ENCODE assay signal across 9 mouse cellular contexts in genomic region chr7:28733211-28733610, GRCm38 (mm10). TPM values are rescaled to one million over a fixed set of nuclear protein-coding genes. Genes with fewer than 3 reads are reported as not detected.
A peak's percentile ranks its signal among the peaks of the same experiment; 100 is the strongest.
DNase-seq lines count a peak whose midpoint lies in the region; ATAC-seq lines count a peak whose summit lies in the region.
"Had no signal": no experiment of that assay in that cellular context is flagged by ENCODE, and none has a peak within 500 bp of the region (broad histone marks: within the 10 kb centered on the region; RNA-seq: fewer than 3 reads in every experiment).

No protein-coding gene starts in this region.

- peaks cover 5% of the 10 kb centered on the region; the same call in 1 of the 2 replicates for H3K9me3 ChIP-seq in kidney, embryonic 14.5 days (ENCODE audit: control insufficient read depth, low read length)
- no peaks in the 10 kb centered on the region for H3K9me3 ChIP-seq in embryonic facial prominence, embryonic 12.5 days
- no peaks in the 10 kb centered on the region; the same call in 1 of the 2 replicates for H3K9me3 ChIP-seq in intestine, embryonic 15.5 days
- H3K9me3 ChIP-seq in midbrain, embryonic 15.5 days = no peaks in the 10 kb centered on the region

- ATAC-seq in kidney, embryonic 14.5 days (ENCODE audit: low FRiP score, low TSS enrichment) = peak; percentile 16; the same call in 1 of the 2 replicates
- no peak for ATAC-seq in embryonic facial prominence, embryonic 12.5 days (ENCODE audit: insufficient number of reproducible peaks, insufficient read depth, low FRiP score, low TSS enrichment)
- peak; percentile 61 for ATAC-seq in intestine, embryonic 15.5 days
- 0 out of 2 replicates have a peak, but pooled peaks have one; percentile 3 for ATAC-seq in midbrain, embryonic 15.5 days (replicated peaks)
- no peak for ATAC-seq in megakaryocyte-erythroid progenitor cell, adult 5-6 weeks (replicated peaks; ENCODE audit: low FRiP score, low TSS enrichment, poor library complexity, severe bottlenecking)

- H3K27ac ChIP-seq in kidney, embryonic 14.5 days (ENCODE audit: low read depth, low read length) = no peak overlapping the region
- no peak overlapping the region for H3K27ac ChIP-seq in embryonic facial prominence, embryonic 12.5 days
- no peak overlapping the region for H3K27ac ChIP-seq in intestine, embryonic 15.5 days
- H3K27ac ChIP-seq in midbrain, embryonic 15.5 days = no peak overlapping the region
- H3K27ac ChIP-seq: layer of hippocampus, adult 2 months had no signal

- no peak for DNase-seq in kidney, adult 18-20 months
- DNase-seq in cerebellum, adult 11 months = no peak
- no peak for DNase-seq in retina, embryonic 14.5 days (ENCODE audit: low spot score)

- no peaks in the 10 kb centered on the region for H3K27me3 ChIP-seq in kidney, embryonic 14.5 days (ENCODE audit: control insufficient read depth, insufficient read depth, low read length)
- H3K27me3 ChIP-seq in embryonic facial prominence, embryonic 12.5 days = no peaks in the 10 kb centered on the region
- no peaks in the 10 kb centered on the region for H3K27me3 ChIP-seq in intestine, embryonic 15.5 days (replicated peaks)
- H3K27me3 ChIP-seq in midbrain, embryonic 15.5 days (replicated peaks) = no peaks in the 10 kb centered on the region

- 11% methylated on average over 11 of the region's 11 CpGs for WGBS in kidney, embryonic 14.5 days
- 10% methylated on average over 11 of the region's 11 CpGs for WGBS in embryonic facial prominence, embryonic 12.5 days
- 19% methylated on average over 11 of the region's 11 CpGs for WGBS in intestine, embryonic 15.5 days
- 6% methylated on average over 11 of the region's 11 CpGs for WGBS in midbrain, embryonic 15.5 days

- peaks cover 16% of the 10 kb centered on the region for H3K36me3 ChIP-seq in kidney, embryonic 14.5 days (ENCODE audit: control insufficient read depth, insufficient read depth, low read length)
- H3K36me3 ChIP-seq in embryonic facial prominence, embryonic 12.5 days = peaks cover 26% of the 10 kb centered on the region
- peaks cover 4% of the 10 kb centered on the region for H3K36me3 ChIP-seq in intestine, embryonic 15.5 days
- peaks cover under 1% of the 10 kb centered on the region; the same call in 1 of the 2 replicates for H3K36me3 ChIP-seq in midbrain, embryonic 15.5 days (replicated peaks)

- H3K4me1 ChIP-seq in kidney, embryonic 14.5 days (ENCODE audit: control insufficient read depth, insufficient read depth, low read length) = peaks cover 4% of the 10 kb centered on the region; the same call in 1 of the 2 replicates
- peaks cover 12% of the 10 kb centered on the region for H3K4me1 ChIP-seq in embryonic facial prominence, embryonic 12.5 days
- H3K4me1 ChIP-seq in intestine, embryonic 15.5 days (replicated peaks) = 0 out of 2 replicates have a peak, but pooled peaks cover 4% of the 10 kb centered on the region
- peaks cover 9% of the 10 kb centered on the region for H3K4me1 ChIP-seq in midbrain, embryonic 15.5 days

- peak overlapping the region; percentile 41 for H3K4me3 ChIP-seq in kidney, embryonic 14.5 days (ENCODE audit: low read length)
- peak overlapping the region; percentile 44 for H3K4me3 ChIP-seq in embryonic facial prominence, embryonic 12.5 days
- peak overlapping the region; percentile 44 for H3K4me3 ChIP-seq in intestine, embryonic 15.5 days (replicated peaks)
- H3K4me3 ChIP-seq in midbrain, embryonic 15.5 days = peak overlapping the region; percentile 38

- peak overlapping the region; percentile 77 for H3K4me2 ChIP-seq in kidney, embryonic 14.5 days (replicated peaks; ENCODE audit: low read depth, low read length)
- H3K4me2 ChIP-seq in embryonic facial prominence, embryonic 12.5 days (replicated peaks) = peak overlapping the region; percentile 75
- peak overlapping the region; percentile 77 for H3K4me2 ChIP-seq in intestine, embryonic 15.5 days (replicated peaks)
- peak overlapping the region; percentile 53 for H3K4me2 ChIP-seq in midbrain, embryonic 15.5 days

- H3K9ac ChIP-seq in kidney, embryonic 14.5 days (ENCODE audit: low read depth, low read length) = no peak overlapping the region
- peak overlapping the region; percentile 54 for H3K9ac ChIP-seq in embryonic facial prominence, embryonic 12.5 days
- no peak overlapping the region for H3K9ac ChIP-seq in intestine, embryonic 15.5 days
- H3K9ac ChIP-seq in midbrain, embryonic 15.5 days = no peak overlapping the region

RNA-seq across cellular contexts. Expression of gene Mrps12, which starts 8.4 kb away (rescaled TPM):
- 157 and 170 TPM in 2 replicates for polyA plus RNA-seq in kidney, embryonic 14.5 days (2014; fragmentation: Nextera tagmentation; extraction: Ambion mirVana)
- polyA plus RNA-seq in embryonic facial prominence, embryonic 12.5 days (2016; fragmentation: Nextera tagmentation; extraction: Ambion mirVana) = 135 and 138 TPM in 2 replicates
- 136 and 143 TPM in 2 replicates for polyA plus RNA-seq in intestine, embryonic 15.5 days (2015; fragmentation: Nextera tagmentation; extraction: Ambion mirVana)
- 96.7 and 106 TPM in 2 replicates for polyA plus RNA-seq in midbrain, embryonic 15.5 days (2015; fragmentation: Nextera tagmentation; extraction: Ambion mirVana)
- total RNA-seq in megakaryocyte-erythroid progenitor cell, adult 5-6 weeks (2014; fragmentation: Nextera tagmentation) = 152 and 185 TPM in 2 replicates
- 31.2 and 55.9 TPM in 2 replicates for total RNA-seq in megakaryocyte-erythroid progenitor cell, adult 5-6 weeks (2017)

RNA-seq across cellular contexts. Expression of gene Sars2, which starts 8.6 kb away (rescaled TPM):
- polyA plus RNA-seq in kidney, embryonic 14.5 days (2014; fragmentation: Nextera tagmentation; extraction: Ambion mirVana) = 28.8 and 33.0 TPM in 2 replicates
- polyA plus RNA-seq in embryonic facial prominence, embryonic 12.5 days (2016; fragmentation: Nextera tagmentation; extraction: Ambion mirVana) = 29.8 and 32.0 TPM in 2 replicates
- polyA plus RNA-seq in intestine, embryonic 15.5 days (2015; fragmentation: Nextera tagmentation; extraction: Ambion mirVana) = 22.6 and 25.1 TPM in 2 replicates
- polyA plus RNA-seq in midbrain, embryonic 15.5 days (2015; fragmentation: Nextera tagmentation; extraction: Ambion mirVana) = 18.3 and 18.7 TPM in 2 replicates
- total RNA-seq in megakaryocyte-erythroid progenitor cell, adult 5-6 weeks (2014; fragmentation: Nextera tagmentation) = 24.9 and 32.6 TPM in 2 replicates
- 11.3 and 15.6 TPM in 2 replicates for total RNA-seq in megakaryocyte-erythroid progenitor cell, adult 5-6 weeks (2017)

RNA-seq across cellular contexts. Expression of gene Fbxo17, which starts 16.6 kb away (rescaled TPM):
- 7.2 and 8.1 TPM in 2 replicates for polyA plus RNA-seq in kidney, embryonic 14.5 days (2014; fragmentation: Nextera tagmentation; extraction: Ambion mirVana)
- polyA plus RNA-seq in embryonic facial prominence, embryonic 12.5 days (2016; fragmentation: Nextera tagmentation; extraction: Ambion mirVana) = 15.9 and 19.7 TPM in 2 replicates
- 6.6 and 6.7 TPM in 2 replicates for polyA plus RNA-seq in intestine, embryonic 15.5 days (2015; fragmentation: Nextera tagmentation; extraction: Ambion mirVana)
- 3.7 and 4.0 TPM in 2 replicates for polyA plus RNA-seq in midbrain, embryonic 15.5 days (2015; fragmentation: Nextera tagmentation; extraction: Ambion mirVana)
- total RNA-seq in megakaryocyte-erythroid progenitor cell, adult 5-6 weeks (2014; fragmentation: Nextera tagmentation) = 1.6 TPM in 1 of 2 replicates, not detected in the other
- total RNA-seq in megakaryocyte-erythroid progenitor cell, adult 5-6 weeks (2017) = 0.34 and 1.2 TPM in 2 replicates

RNA-seq across cellular contexts. Expression of gene Ccer2, which starts 22.8 kb away (rescaled TPM):
- polyA plus RNA-seq in kidney, embryonic 14.5 days (2014; fragmentation: Nextera tagmentation; extraction: Ambion mirVana) = not detected in 2 replicates
- polyA plus RNA-seq in embryonic facial prominence, embryonic 12.5 days (2016; fragmentation: Nextera tagmentation; extraction: Ambion mirVana) = 5.0 and 6.5 TPM in 2 replicates
- not detected in 2 replicates for polyA plus RNA-seq in intestine, embryonic 15.5 days (2015; fragmentation: Nextera tagmentation; extraction: Ambion mirVana)
- 0.36 and 0.50 TPM in 2 replicates for polyA plus RNA-seq in midbrain, embryonic 15.5 days (2015; fragmentation: Nextera tagmentation; extraction: Ambion mirVana)
- total RNA-seq in megakaryocyte-erythroid progenitor cell, adult 5-6 weeks (2014; fragmentation: Nextera tagmentation) = not detected in 2 replicates
- not detected in 2 replicates for total RNA-seq in megakaryocyte-erythroid progenitor cell, adult 5-6 weeks (2017)

RNA-seq across cellular contexts. Expression of gene Sirt2, which starts 33.3 kb away (rescaled TPM):
- 49.7 and 56.7 TPM in 2 replicates for polyA plus RNA-seq in kidney, embryonic 14.5 days (2014; fragmentation: Nextera tagmentation; extraction: Ambion mirVana)
- polyA plus RNA-seq in embryonic facial prominence, embryonic 12.5 days (2016; fragmentation: Nextera tagmentation; extraction: Ambion mirVana) = 76.1 and 76.7 TPM in 2 replicates
- polyA plus RNA-seq in intestine, embryonic 15.5 days (2015; fragmentation: Nextera tagmentation; extraction: Ambion mirVana) = 54.9 and 60.3 TPM in 2 replicates
- polyA plus RNA-seq in midbrain, embryonic 15.5 days (2015; fragmentation: Nextera tagmentation; extraction: Ambion mirVana) = 125 and 129 TPM in 2 replicates
- total RNA-seq in megakaryocyte-erythroid progenitor cell, adult 5-6 weeks (2014; fragmentation: Nextera tagmentation) = 85.8 and 107 TPM in 2 replicates
- total RNA-seq in megakaryocyte-erythroid progenitor cell, adult 5-6 weeks (2017) = 41.4 and 49.7 TPM in 2 replicates

Comparison
In these comparisons a context has a peak if more than half of its experiments do, and no peak if none do; other contexts are left out.
1. ATAC-seq: peak in kidney, embryonic 14.5 days (single experiment), intestine, embryonic 15.5 days (single experiment) and midbrain, embryonic 15.5 days (single experiment); none in embryonic facial prominence, embryonic 12.5 days (single experiment) and megakaryocyte-erythroid progenitor cell, adult 5-6 weeks (single experiment).
2. Peak in every context shown above with its lines, with median percentiles within 50 percentile points of each other: H3K4me2 ChIP-seq and H3K4me3 ChIP-seq.